Mouse (Mus musculus) testis, adult 2 months (tissue): Measurements from ENCODE around the gene Pamr1.

Source experiments
- CTCF ChIP-seq: fragments of 200-500 bp; IDR thresholded peaks from 2 replicates; pipeline ENCODE4 v1.5.1; 2012; ENCODE audit warnings: low read depth, mild to moderate bottlenecking, inconsistent platforms, low read length, moderate library complexity; ENCODE audit not compliant: control insufficient read depth, insufficient read depth, insufficient replicate concordance
- POLR2A ChIP-seq: fragments of 200-500 bp; IDR thresholded peaks from 2 replicates; pipeline ENCODE4 v1.6.1; 2012; ENCODE audit warnings: low read depth, mild to moderate bottlenecking, inconsistent platforms, low read length, moderate library complexity; ENCODE audit not compliant: control insufficient read depth

DNA sequence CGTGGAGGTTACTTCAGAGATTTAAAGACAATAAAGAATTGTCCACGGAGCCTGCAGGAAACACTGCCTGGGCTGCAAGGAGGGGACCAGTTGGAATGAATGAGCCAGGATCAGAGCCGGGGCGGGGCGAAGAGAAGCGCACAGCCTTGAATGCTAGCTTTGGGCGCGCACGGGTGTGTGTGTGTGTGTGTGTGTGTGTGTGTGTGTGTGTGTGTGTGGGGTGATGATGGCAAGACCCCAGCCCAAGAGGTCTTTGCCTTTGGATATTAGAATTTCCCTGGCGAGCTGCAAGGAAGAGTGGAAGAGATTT lies 109.7 kb downstream of the Pamr1 start:
- no peak for TF ChIP-seq CTCF
- no peak for TF ChIP-seq POLR2A
